Comparison of ENCODE assay signal across 7 mouse cellular contexts in the genomic region with DNA sequence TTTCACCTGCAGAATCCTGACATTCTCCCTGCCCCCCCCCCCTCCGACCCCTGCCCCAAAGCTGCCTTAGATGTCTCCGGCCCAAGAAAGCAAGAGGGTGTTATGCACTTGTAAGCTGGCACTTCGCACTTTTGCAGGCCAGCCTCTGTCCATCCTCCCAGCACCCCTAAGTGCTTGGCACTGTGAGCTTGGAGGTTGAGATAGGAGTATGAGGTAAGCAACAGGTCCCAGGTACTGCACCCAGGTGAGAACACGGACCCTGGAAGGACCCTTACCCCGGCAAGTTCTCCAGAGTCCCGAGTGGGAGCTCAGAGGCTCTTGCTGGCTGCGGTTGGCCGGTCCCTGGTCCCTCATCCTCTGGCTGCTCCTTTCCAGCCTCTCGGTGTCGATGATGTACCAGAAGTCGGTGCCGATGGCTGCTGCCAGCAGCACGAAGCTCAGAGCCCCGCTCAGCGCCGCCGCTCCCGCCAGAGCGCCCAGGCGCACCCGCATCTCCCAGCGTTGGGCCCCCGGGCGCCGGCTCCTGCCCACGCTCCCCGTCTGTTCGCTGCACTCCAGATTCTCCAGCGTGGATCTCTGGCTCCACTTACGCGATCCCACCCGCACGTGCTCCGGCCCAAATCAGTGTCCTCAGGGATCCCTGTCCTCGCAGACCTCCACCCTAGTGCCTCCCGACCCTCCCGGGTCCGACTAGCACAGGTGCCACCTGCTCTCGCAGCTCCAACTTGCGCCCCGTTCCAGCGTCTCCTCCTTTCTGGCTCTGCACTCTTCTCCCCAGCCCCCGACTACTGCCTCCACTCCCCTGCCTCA. TPM values are rescaled to one million over a fixed set of nuclear protein-coding genes. Genes with fewer than 3 reads are reported as not detected.
DNase-seq lines count a peak whose midpoint lies in the region; ATAC-seq and TF ChIP-seq lines count a peak whose summit lies in the region.

No protein-coding gene starts in this region.

- WGBS in lung, embryonic 16.5 days = 5% methylated on average over 36 of the region's 43 CpGs
- WGBS in forebrain, postnatal 0 days = 6% methylated on average over 43 of the region's 43 CpGs
- WGBS in midbrain, postnatal 0 days = 4% methylated on average over 43 of the region's 43 CpGs

- TF ChIP-seq CTCF in forebrain, postnatal 0 days (IDR thresholded peaks at IDR 0.05; ENCODE audit: low read depth) = no peak
- TF ChIP-seq CTCF in midbrain, postnatal 0 days (IDR thresholded peaks at IDR 0.05) = no peak

- peaks cover 43% of the 10 kb centered on the region for H3K27me3 ChIP-seq in lung, embryonic 16.5 days (ENCODE audit: control insufficient read depth, insufficient read depth, low read depth, low read length)
- H3K27me3 ChIP-seq in forebrain, postnatal 0 days (ENCODE audit: insufficient read depth, low read length) = peaks cover 48% of the 10 kb centered on the region
- peaks cover 35% of the 10 kb centered on the region for H3K27me3 ChIP-seq in midbrain, postnatal 0 days (ENCODE audit: insufficient read depth, low read length)

- ATAC-seq in lung, embryonic 16.5 days (ENCODE audit: low read depth) = no peak
- peak; percentile 29; the same call in 1 of the 2 replicates for ATAC-seq in forebrain, postnatal 0 days
- ATAC-seq in midbrain, postnatal 0 days (ENCODE audit: low FRiP score) = no peak

- no peaks in the 10 kb centered on the region for H3K36me3 ChIP-seq in lung, embryonic 16.5 days (ENCODE audit: control insufficient read depth, insufficient read depth, low read length)
- H3K36me3 ChIP-seq in forebrain, postnatal 0 days (ENCODE audit: insufficient read depth) = no peaks in the 10 kb centered on the region
- H3K36me3 ChIP-seq in midbrain, postnatal 0 days (ENCODE audit: insufficient read depth, low read length) = no peaks in the 10 kb centered on the region

- H3K4me2 ChIP-seq in lung, embryonic 16.5 days (ENCODE audit: low read depth, low read length) = peak overlapping the region; percentile 38
- H3K4me2 ChIP-seq in forebrain, postnatal 0 days (ENCODE audit: low read depth) = peak overlapping the region; percentile 57
- peak overlapping the region; percentile 92 for H3K4me2 ChIP-seq in midbrain, postnatal 0 days (ENCODE audit: low read depth, low read length, poor library complexity, severe bottlenecking)

- peak overlapping the region; percentile 17; the same call in 1 of the 2 replicates for H3K4me3 ChIP-seq in lung, embryonic 16.5 days (ENCODE audit: low read length)
- peak overlapping the region; percentile 32 for H3K4me3 ChIP-seq in forebrain, postnatal 0 days (ENCODE audit: low read depth, low read length)
- H3K4me3 ChIP-seq in midbrain, postnatal 0 days (ENCODE audit: low read depth, low read length) = peak overlapping the region; percentile 42

- H3K27ac ChIP-seq in lung, embryonic 16.5 days (ENCODE audit: low read length) = no peak overlapping the region
- H3K27ac ChIP-seq in forebrain, postnatal 0 days (ENCODE audit: low read depth, low read length) = no peak overlapping the region
- H3K27ac ChIP-seq in midbrain, postnatal 0 days (ENCODE audit: low read depth, low read length) = no peak overlapping the region

- no peaks in the 10 kb centered on the region for H3K4me1 ChIP-seq in lung, embryonic 16.5 days (replicated peaks; ENCODE audit: control insufficient read depth, insufficient read depth, low read length)
- H3K4me1 ChIP-seq in forebrain, postnatal 0 days (ENCODE audit: insufficient read depth) = no peaks in the 10 kb centered on the region
- 0 out of 2 replicates have a peak, but pooled peaks cover 4% of the 10 kb centered on the region for H3K4me1 ChIP-seq in midbrain, postnatal 0 days (ENCODE audit: insufficient read depth, low read length)

- no peaks in the 10 kb centered on the region for H3K9me3 ChIP-seq in lung, embryonic 16.5 days (ENCODE audit: control insufficient read depth, low read length)
- no peaks in the 10 kb centered on the region for H3K9me3 ChIP-seq in forebrain, postnatal 0 days (ENCODE audit: low read length)
- no peaks in the 10 kb centered on the region for H3K9me3 ChIP-seq in midbrain, postnatal 0 days (ENCODE audit: low read length)

- 0 out of 2 replicates have a peak overlapping the region, but pooled peaks have one; percentile 11 for H3K9ac ChIP-seq in lung, embryonic 16.5 days (ENCODE audit: low read length)
- H3K9ac ChIP-seq in forebrain, postnatal 0 days = peak overlapping the region; percentile 28; the same call in 1 of the 2 replicates
- peak overlapping the region; percentile 26 for H3K9ac ChIP-seq in midbrain, postnatal 0 days (replicated peaks; ENCODE audit: low read length, poor library complexity, severe bottlenecking)

- no peak for DNase-seq in lung, postnatal 25 days (ENCODE audit: low spot score)
- no peak for DNase-seq in forebrain, postnatal 0 days
- DNase-seq in layer of hippocampus, postnatal 14 days (ENCODE audit: low spot score in 2 of 2) = peak; percentile 47 to 65
- no peak for DNase-seq in midbrain, postnatal 0 days (ENCODE audit: low spot score)
- DNase-seq in spleen, postnatal 36 days (ENCODE audit: low spot score in 2 of 2) = no peak
- DNase-seq in cerebellum, adult 11 months = no peak

RNA-seq across cellular contexts. Expression of a gene that starts 0.6 kb away (rescaled TPM):
- polyA plus RNA-seq in lung, embryonic 16.5 days (2015; fragmentation: Nextera tagmentation; extraction: Ambion mirVana) = not detected in 2 replicates
- 0.92 TPM in 1 of 2 replicates, not detected in the other for total RNA-seq in forebrain, postnatal 0 days (2014; rRNA removed)
- 0.36 and 0.88 TPM in 2 replicates for polyA plus RNA-seq in forebrain, postnatal 0 days (2015; fragmentation: Nextera tagmentation; extraction: Ambion mirVana)
- 10 to 100 TPM; 11.4 to 12.0 TPM for total RNA-seq in layer of hippocampus, postnatal 14 days (2021)
- total RNA-seq in midbrain, postnatal 0 days (2014; rRNA removed) = 0.60 and 0.76 TPM in 2 replicates
- 1.4 and 1.6 TPM in 2 replicates for polyA plus RNA-seq in midbrain, postnatal 0 days (2015; fragmentation: Nextera tagmentation; extraction: Ambion mirVana)

RNA-seq across cellular contexts. Expression of a gene that starts 46.2 kb away (rescaled TPM):
- polyA plus RNA-seq in lung, embryonic 16.5 days (2015; fragmentation: Nextera tagmentation; extraction: Ambion mirVana) = 13.9 and 14.8 TPM in 2 replicates
- total RNA-seq in forebrain, postnatal 0 days (2014; rRNA removed) = 34.8 and 61.6 TPM in 2 replicates
- 85.9 and 94.3 TPM in 2 replicates for polyA plus RNA-seq in forebrain, postnatal 0 days (2015; fragmentation: Nextera tagmentation; extraction: Ambion mirVana)
- 10 to 100 TPM; 32.4 to 33.6 TPM for total RNA-seq in layer of hippocampus, postnatal 14 days (2021)
- total RNA-seq in midbrain, postnatal 0 days (2014; rRNA removed) = 37.4 and 61.9 TPM in 2 replicates
- 80.0 and 88.7 TPM in 2 replicates for polyA plus RNA-seq in midbrain, postnatal 0 days (2015; fragmentation: Nextera tagmentation; extraction: Ambion mirVana)

Comparison
In these comparisons a context has a peak if more than half of its experiments do, and no peak if none do; other contexts are left out.
1. H3K4me2 ChIP-seq: peak in every context shown above with its lines; median percentile 92 in midbrain, postnatal 0 days; 57 in forebrain, postnatal 0 days; 38 in lung, embryonic 16.5 days.
2. DNase-seq: peak in layer of hippocampus, postnatal 14 days (2 of 2); none in lung, postnatal 25 days (single experiment), forebrain, postnatal 0 days (single experiment), midbrain, postnatal 0 days (single experiment), spleen, postnatal 36 days (0 of 2) and cerebellum, adult 11 months (single experiment).
3. Peak in every context shown above with its lines, with median percentiles within 50 percentile points of each other: H3K4me3 ChIP-seq and H3K9ac ChIP-seq.